Mouse (Mus musculus): ENCODE measurements around the gene Lmx1b. TPM values are rescaled to one million over a fixed set of nuclear protein-coding genes. Genes with fewer than 3 reads are reported as not detected.
A peak's percentile ranks its signal among the peaks of the same experiment; 100 is the strongest.

The Lmx1b gene
- polyA plus RNA-seq, 1 experiment from 2014 or later = 1.6 TPM

- ATAC-seq (ENCODE audit: insufficient read depth, low FRiP score, low TSS enrichment) = no peak
- Histone ChIP-seq H3K4me1 (ENCODE audit: control insufficient read depth, insufficient read depth, low read length) (no peaks in the 10 kb centered on the region), H3K27ac (ENCODE audit: low read depth, low read length) (no peak overlapping the region), H3K4me3 (ENCODE audit: low read depth, low read length) (no peak overlapping the region), H3K9ac (ENCODE audit: low read length) (no peak overlapping the region), H3K27me3 (ENCODE audit: control insufficient read depth, insufficient read depth, low read length) (peaks cover 18% of the 10 kb centered on the region), H3K4me2 (ENCODE audit: low read depth) (no peak overlapping the region), H3K9me3 (ENCODE audit: control insufficient read depth, low read length) (no peaks in the 10 kb centered on the region), H3K36me3 (ENCODE audit: control insufficient read depth, insufficient read depth, low read length) (no peaks in the 10 kb centered on the region)
- DNase-seq (ENCODE audit: low spot score) = no peak
- WGBS = 82% methylated on average over 9 of the region's 9 CpGs
These were observed 75.6 kb downstream of the Lmx1b start for GRCm38 (mm10) chr2:33564748-33565147.

GRCm38 (mm10) chr2:33559752-33560151, 80.6 kb downstream of the Lmx1b start:
- WGBS = 11% methylated on average over 6 of the region's 6 CpGs
- Histone ChIP-seq H3K9ac (ENCODE audit: low read length) (no peak overlapping the region), H3K36me3 (ENCODE audit: control insufficient read depth, insufficient read depth, low read length) (no peaks in the 10 kb centered on the region), H3K27ac (ENCODE audit: low read depth, low read length) (no peak overlapping the region), H3K4me1 (ENCODE audit: control insufficient read depth, insufficient read depth, low read length) (no peaks in the 10 kb centered on the region), H3K27me3 (ENCODE audit: control insufficient read depth, insufficient read depth, low read length) (peaks cover 8% of the 10 kb centered on the region), H3K9me3 (ENCODE audit: control insufficient read depth, low read length) (no peaks in the 10 kb centered on the region), H3K4me3 (ENCODE audit: low read depth, low read length) (no peak overlapping the region), H3K4me2 (ENCODE audit: low read depth) (no peak overlapping the region)
- ATAC-seq (ENCODE audit: insufficient read depth, low FRiP score, low TSS enrichment) (no peak), DNase-seq (ENCODE audit: low spot score) (peak; percentile 72)

GRCm38 (mm10) chr2:33559334-33559733, 81.0 kb downstream of the Lmx1b start:
- Histone ChIP-seq H3K27ac (ENCODE audit: low read depth, low read length) (no peak overlapping the region), H3K27me3 (ENCODE audit: control insufficient read depth, insufficient read depth, low read length) (peaks cover 8% of the 10 kb centered on the region), H3K9ac (ENCODE audit: low read length) (no peak overlapping the region), H3K4me3 (ENCODE audit: low read depth, low read length) (no peak overlapping the region), H3K4me2 (ENCODE audit: low read depth) (no peak overlapping the region), H3K9me3 (ENCODE audit: control insufficient read depth, low read length) (no peaks in the 10 kb centered on the region), H3K36me3 (ENCODE audit: control insufficient read depth, insufficient read depth, low read length) (no peaks in the 10 kb centered on the region), H3K4me1 (ENCODE audit: control insufficient read depth, insufficient read depth, low read length) (no peaks in the 10 kb centered on the region)
- DNase-seq (ENCODE audit: low spot score) (no peak), ATAC-seq (ENCODE audit: insufficient read depth, low FRiP score, low TSS enrichment) (no peak)
- WGBS = 43% methylated on average over 7 of the region's 7 CpGs

GRCm38 (mm10) chr2:33558233-33558632, 82.1 kb downstream of the Lmx1b start:
- Histone ChIP-seq H3K4me3 (ENCODE audit: low read depth, low read length) (no peak overlapping the region), H3K4me2 (ENCODE audit: low read depth) (no peak overlapping the region), H3K27me3 (ENCODE audit: control insufficient read depth, insufficient read depth, low read length) (peaks cover 8% of the 10 kb centered on the region), H3K27ac (ENCODE audit: low read depth, low read length) (no peak overlapping the region), H3K9ac (ENCODE audit: low read length) (no peak overlapping the region), H3K36me3 (ENCODE audit: control insufficient read depth, insufficient read depth, low read length) (no peaks in the 10 kb centered on the region), H3K4me1 (ENCODE audit: control insufficient read depth, insufficient read depth, low read length) (no peaks in the 10 kb centered on the region), H3K9me3 (ENCODE audit: control insufficient read depth, low read length) (no peaks in the 10 kb centered on the region)
- DNase-seq (ENCODE audit: low spot score) (peak; percentile 80), ATAC-seq (ENCODE audit: insufficient read depth, low FRiP score, low TSS enrichment) (no peak)
- 8% methylated on average over 6 of the region's 6 CpGs for WGBS

- Histone ChIP-seq H3K4me2 (ENCODE audit: low read depth) (no peak overlapping the region), H3K9ac (ENCODE audit: low read length) (no peak overlapping the region), H3K27ac (ENCODE audit: low read depth, low read length) (no peak overlapping the region), H3K9me3 (ENCODE audit: control insufficient read depth, low read length) (no peaks in the 10 kb centered on the region), H3K4me1 (ENCODE audit: control insufficient read depth, insufficient read depth, low read length) (no peaks in the 10 kb centered on the region), H3K4me3 (ENCODE audit: low read depth, low read length) (no peak overlapping the region), H3K27me3 (ENCODE audit: control insufficient read depth, insufficient read depth, low read length) (peaks cover 8% of the 10 kb centered on the region), H3K36me3 (ENCODE audit: control insufficient read depth, insufficient read depth, low read length) (no peaks in the 10 kb centered on the region)
- WGBS = 68% methylated on average over 8 of the region's 8 CpGs
- ATAC-seq (ENCODE audit: insufficient read depth, low FRiP score, low TSS enrichment) (no peak), DNase-seq (ENCODE audit: low spot score) (no peak)
These were observed 84.7 kb downstream of the Lmx1b start for GRCm38 (mm10) chr2:33555573-33555972.

GRCm38 (mm10) chr2:33552672-33553071, 87.6 kb downstream of the Lmx1b start:
- H3K4me1 ChIP-seq (ENCODE audit: control insufficient read depth, insufficient read depth, low read length) = no peaks in the 10 kb centered on the region

GRCm38 (mm10) chr2:33547595-33547994, 92.7 kb downstream of the Lmx1b start:
- Histone ChIP-seq H3K4me1 (ENCODE audit: control insufficient read depth, insufficient read depth, low read length) (peaks cover 15% of the 10 kb centered on the region), H3K4me3 (ENCODE audit: low read depth, low read length) (no peak overlapping the region), H3K27ac (ENCODE audit: low read depth, low read length) (no peak overlapping the region), H3K36me3 (ENCODE audit: control insufficient read depth, insufficient read depth, low read length) (no peaks in the 10 kb centered on the region), H3K27me3 (ENCODE audit: control insufficient read depth, insufficient read depth, low read length) (peaks cover 22% of the 10 kb centered on the region), H3K9me3 (ENCODE audit: control insufficient read depth, low read length) (no peaks in the 10 kb centered on the region), H3K4me2 (ENCODE audit: low read depth) (no peak overlapping the region), H3K9ac (ENCODE audit: low read length) (no peak overlapping the region)
- DNase-seq (ENCODE audit: low spot score) (no peak), ATAC-seq (ENCODE audit: insufficient read depth, low FRiP score, low TSS enrichment) (no peak)
- WGBS = 91% methylated on average over 2 of the region's 2 CpGs

More at GRCm38 (mm10) chr2:33552672-33553071, 87.6 kb downstream of the Lmx1b start:
- no peaks in the 10 kb centered on the region for H3K36me3 ChIP-seq (ENCODE audit: control insufficient read depth, insufficient read depth, low read length)
- H3K27me3 ChIP-seq (ENCODE audit: control insufficient read depth, insufficient read depth, low read length) = no peaks in the 10 kb centered on the region
- no peaks in the 10 kb centered on the region for H3K9me3 ChIP-seq (ENCODE audit: control insufficient read depth, low read length)
- WGBS = 56% methylated on average over 5 of the region's 5 CpGs
- H3K9ac ChIP-seq (ENCODE audit: low read length) = no peak overlapping the region
- no peak overlapping the region for H3K27ac ChIP-seq (ENCODE audit: low read depth, low read length)
- DNase-seq (ENCODE audit: low spot score) (no peak), ATAC-seq (ENCODE audit: insufficient read depth, low FRiP score, low TSS enrichment) (no peak)
- H3K4me3 ChIP-seq (ENCODE audit: low read depth, low read length) = no peak overlapping the region
- H3K4me2 ChIP-seq (ENCODE audit: low read depth) = no peak overlapping the region

- Histone ChIP-seq H3K9ac (ENCODE audit: low read length) (no peak overlapping the region), H3K4me1 (ENCODE audit: control insufficient read depth, insufficient read depth, low read length) (peaks cover 15% of the 10 kb centered on the region), H3K27me3 (ENCODE audit: control insufficient read depth, insufficient read depth, low read length) (peaks cover 22% of the 10 kb centered on the region), H3K4me2 (ENCODE audit: low read depth) (no peak overlapping the region), H3K4me3 (ENCODE audit: low read depth, low read length) (no peak overlapping the region), H3K27ac (ENCODE audit: low read depth, low read length) (no peak overlapping the region), H3K36me3 (ENCODE audit: control insufficient read depth, insufficient read depth, low read length) (no peaks in the 10 kb centered on the region), H3K9me3 (ENCODE audit: control insufficient read depth, low read length) (no peaks in the 10 kb centered on the region)
- 21% methylated on average over 6 of the region's 6 CpGs for WGBS
- ATAC-seq (ENCODE audit: insufficient read depth, low FRiP score, low TSS enrichment) (no peak), DNase-seq (ENCODE audit: low spot score) (peak; percentile 60)
These were observed 93.4 kb downstream of the Lmx1b start for GRCm38 (mm10) chr2:33546879-33547278.

- Histone ChIP-seq H3K27me3 (ENCODE audit: control insufficient read depth, insufficient read depth, low read length) (peaks cover 22% of the 10 kb centered on the region), H3K27ac (ENCODE audit: low read depth, low read length) (no peak overlapping the region), H3K4me1 (ENCODE audit: control insufficient read depth, insufficient read depth, low read length) (peaks cover 15% of the 10 kb centered on the region), H3K4me3 (ENCODE audit: low read depth, low read length) (no peak overlapping the region), H3K9ac (ENCODE audit: low read length) (no peak overlapping the region), H3K9me3 (ENCODE audit: control insufficient read depth, low read length) (no peaks in the 10 kb centered on the region), H3K4me2 (ENCODE audit: low read depth) (no peak overlapping the region), H3K36me3 (ENCODE audit: control insufficient read depth, insufficient read depth, low read length) (no peaks in the 10 kb centered on the region)
- WGBS = 76% methylated on average over 5 of the region's 5 CpGs
- no peak for DNase-seq (ENCODE audit: low spot score)
- ATAC-seq (ENCODE audit: insufficient read depth, low FRiP score, low TSS enrichment) = no peak
These were observed 94.3 kb downstream of the Lmx1b start for GRCm38 (mm10) chr2:33546051-33546450.

All from neural tube, embryonic 11.5 days (tissue).